Mouse (Mus musculus): ENCODE measurements around the gene Rnls. TPM values are rescaled to one million over a fixed set of nuclear protein-coding genes. Genes with fewer than 3 reads are reported as not detected.

Rnls gene
- polyA plus RNA-seq, 1 experiment from 2014 or later = 10.2 TPM

DNA sequence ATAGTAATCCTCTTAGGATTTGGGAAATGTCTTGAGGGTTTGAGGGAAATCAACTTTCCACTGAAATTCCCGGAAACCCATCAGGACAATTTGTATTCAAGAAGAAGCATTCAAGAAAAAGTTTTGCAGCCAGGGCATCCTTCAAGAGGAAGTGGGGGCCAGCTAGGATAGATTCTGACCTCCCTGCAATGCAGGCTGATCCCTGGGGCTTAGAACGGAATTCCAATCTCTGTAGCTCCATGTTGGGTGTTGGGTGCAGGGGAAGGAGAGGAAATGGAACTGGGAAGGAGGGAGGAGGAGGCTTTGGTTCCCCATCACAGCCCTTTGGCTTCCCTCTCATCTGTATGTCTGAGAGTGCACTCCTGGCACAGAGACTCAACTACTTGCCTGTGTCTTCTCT lies 303.2 kb downstream of the Rnls start:
- no peak overlapping the region for H3K9ac ChIP-seq (ENCODE audit: low read depth, low read length)
- 64% methylated on average over 2 of the region's 2 CpGs for WGBS (ENCODE audit: insufficient replicate concordance)
- no peaks in the 10 kb centered on the region for H3K4me1 ChIP-seq (ENCODE audit: control insufficient read depth, insufficient read depth, low read length)
- H3K4me3 ChIP-seq (ENCODE audit: low read depth, low read length) = no peak overlapping the region
- ATAC-seq (replicated peaks; ENCODE audit: insufficient number of reproducible peaks, low FRiP score, low TSS enrichment) = no peak
- no peak overlapping the region for H3K4me2 ChIP-seq
- H3K27me3 ChIP-seq (ENCODE audit: control insufficient read depth, insufficient read depth, low read length) = no peaks in the 10 kb centered on the region
- H3K9me3 ChIP-seq (replicated peaks; ENCODE audit: control insufficient read depth, low read length) = no peaks in the 10 kb centered on the region
- no peak overlapping the region for H3K27ac ChIP-seq (ENCODE audit: low read depth, low read length)
- H3K36me3 ChIP-seq (ENCODE audit: control insufficient read depth, insufficient read depth, low read length) = no peaks in the 10 kb centered on the region

DNA sequence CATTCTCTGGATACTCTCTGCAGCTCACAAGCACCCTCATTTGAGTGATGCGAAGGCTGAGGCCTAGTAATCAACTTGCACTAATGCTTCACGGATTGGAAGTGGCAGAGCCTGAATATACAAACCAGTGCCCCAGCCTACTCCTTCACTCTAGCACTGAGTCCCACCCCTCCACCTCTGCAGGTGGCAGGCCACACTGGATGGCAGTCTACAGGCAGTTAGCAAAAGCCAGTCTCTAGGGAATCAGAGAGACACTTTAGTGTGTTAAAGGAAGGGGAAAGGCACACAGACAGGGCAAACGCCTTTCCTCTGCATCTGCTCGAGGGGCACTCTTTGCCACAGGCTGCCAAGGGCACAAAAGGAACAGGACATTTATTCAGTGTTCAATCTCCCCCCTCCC lies 304.1 kb downstream of the Rnls start:
- ATAC-seq (replicated peaks; ENCODE audit: insufficient number of reproducible peaks, low FRiP score, low TSS enrichment) = no peak
- H3K27ac ChIP-seq (ENCODE audit: low read depth, low read length) = no peak overlapping the region
- 63% methylated on average over 4 of the region's 4 CpGs for WGBS (ENCODE audit: insufficient replicate concordance)
- H3K36me3 ChIP-seq (ENCODE audit: control insufficient read depth, insufficient read depth, low read length) = no peaks in the 10 kb centered on the region
- no peak overlapping the region for H3K9ac ChIP-seq (ENCODE audit: low read depth, low read length)
- H3K4me1 ChIP-seq (ENCODE audit: control insufficient read depth, insufficient read depth, low read length) = no peaks in the 10 kb centered on the region
- H3K9me3 ChIP-seq (replicated peaks; ENCODE audit: control insufficient read depth, low read length) = no peaks in the 10 kb centered on the region
- no peaks in the 10 kb centered on the region for H3K27me3 ChIP-seq (ENCODE audit: control insufficient read depth, insufficient read depth, low read length)
- no peak overlapping the region for H3K4me3 ChIP-seq (ENCODE audit: low read depth, low read length)
- H3K4me2 ChIP-seq = no peak overlapping the region

Small RNA genes within 50 kb of the gene (microRNA-seq; reads per million reads assigned to microRNA genes)
- gene Mir3970 (ENCODE audit: borderline number of aligned reads) = 0.61 reads per million

Other genes starting within 250 kb of the Rnls start
- not detected in 2 replicates for gene Lipo4, start 125.5 kb upstream of the Rnls start, polyA plus RNA-seq (2014; fragmentation: Nextera tagmentation; extraction: Ambion mirVana)
- gene Gm8978, start 233.0 kb upstream of the Rnls start, polyA plus RNA-seq (2014; fragmentation: Nextera tagmentation; extraction: Ambion mirVana) = not detected in 2 replicates

Measured in heart, embryonic 11.5 days (tissue).